Mouse (Mus musculus) small intestine, adult 2 months (tissue): ENCODE results near the gene Gm14403.

Source experiments
- CTCF ChIP-seq: fragments of 200-500 bp; IDR thresholded peaks from 2 replicates; pipeline ENCODE4 v1.5.1; 2012; ENCODE audit warnings: low read depth, mild to moderate bottlenecking, control low read depth, inconsistent platforms, low read length, moderate library complexity, mixed read lengths; ENCODE audit not compliant: insufficient replicate concordance, insufficient read length; ENCODE audit errors: extremely low read depth
- POLR2A ChIP-seq: fragments of 200-500 bp; IDR thresholded peaks from 2 replicates; pipeline ENCODE4 v1.6.1; 2012; ENCODE audit warnings: low read depth, mild to moderate bottlenecking, control low read depth, inconsistent platforms, low read length, moderate library complexity

- TF ChIP-seq CTCF (no peak), POLR2A (no peak)
These were observed 37.9 kb downstream of the Gm14403 start for GRCm38 (mm10) chr2:177535876-177536275.
